Mouse (Mus musculus) intestine, postnatal 0 days (tissue): ENCODE results near the gene Rnase2b. TPM values are rescaled to one million over a fixed set of nuclear protein-coding genes. Genes with fewer than 3 reads are reported as not detected.

Experiments
- ATAC-seq: fragments of 200-750 bp; cut with Nextera tagmentation; 2 replicates; pipeline ENCODE4 v1.8.0; 2017; ENCODE audit warnings: mild to moderate bottlenecking, moderate TSS enrichment, moderate library complexity
- H3K27ac ChIP-seq: fragments of 300-500 bp; sonication (generic); 2 replicates; pipeline ENCODE4 v1.5.1; 2014; ENCODE audit warnings: mild to moderate bottlenecking, low read depth, low read length, moderate library complexity
- H3K27me3 ChIP-seq: fragments of 300-500 bp; sonication (generic); replicated peaks from 2 replicates; pipeline ENCODE4 v1.6.1; 2014; ENCODE audit warnings: low read length, mixed read lengths; ENCODE audit not compliant: control insufficient read depth, insufficient read depth
- H3K36me3 ChIP-seq: fragments of 300-500 bp; sonication (generic); 2 replicates; pipeline ENCODE4 v1.6.1; 2014; ENCODE audit warnings: mild to moderate bottlenecking, moderate library complexity; ENCODE audit not compliant: control insufficient read depth, insufficient read depth
- H3K4me1 ChIP-seq: fragments of 300-500 bp; sonication (generic); replicated peaks from 2 replicates; pipeline ENCODE4 v1.6.1; 2014; ENCODE audit warnings: antibody characterized with exemption, low read length, mixed read lengths; ENCODE audit not compliant: control insufficient read depth, insufficient read depth
- H3K4me2 ChIP-seq: fragments of 300-500 bp; sonication (generic); replicated peaks from 2 replicates; pipeline ENCODE4 v1.6.1; 2014; ENCODE audit warnings: low read depth, mild to moderate bottlenecking, moderate library complexity
- H3K4me3 ChIP-seq: fragments of 300-500 bp; sonication (generic); 2 replicates; pipeline ENCODE4 v1.5.1; 2014; ENCODE audit warnings: low read depth, low read length
- H3K9ac ChIP-seq: fragments of 300-500 bp; sonication (generic); 2 replicates; pipeline ENCODE4 v1.6.1; 2014; ENCODE audit warnings: mild to moderate bottlenecking, low read depth, low read length
- H3K9me3 ChIP-seq: fragments of 300-500 bp; sonication (generic); 2 replicates; pipeline ENCODE4 v1.6.1; 2016; ENCODE audit warnings: mixed run types; ENCODE audit not compliant: control insufficient read depth
- CTCF ChIP-seq: sonication (generic); IDR thresholded peaks from 2 replicates; pipeline ENCODE4 v1.5.1; 2016; ENCODE audit warnings: low read depth, mild to moderate bottlenecking, control low read depth, antibody characterized with exemption, moderate library complexity
- whole genome bisulfite sequencing: fragments of 180-500 bp; shearing (Covaris S2); extraction: QIAGEN DNeasy Blood & Tissue Kit; methylation state at CpG from one replicate; pipeline ENCODE4 v1.1.7; 2014; 5-methylcytosine and 5-hydroxymethylcytosine counted together
- polyA plus RNA-seq: library from polyadenylated mRNA; unstranded; fragments of >200 nt; fragmentation: Nextera tagmentation; extraction: Ambion mirVana; gene quantifications from 2 replicates; pipeline ENCODE4 v1.2.1, GENCODE M21; 2015

The Rnase2b gene
- polyA plus RNA-seq, 1 experiment from 2014 or later, result not detected

- Histone ChIP-seq H3K4me1 (no peaks in the 10 kb centered on the region), H3K4me3 (no peak overlapping the region), H3K9me3 (no peaks in the 10 kb centered on the region), H3K27me3 (no peaks in the 10 kb centered on the region), H3K27ac (no peak overlapping the region), H3K4me2 (no peak overlapping the region), H3K36me3 (no peaks in the 10 kb centered on the region), H3K9ac (no peak overlapping the region)
- 76% methylated on average over 4 of the region's 4 CpGs for WGBS
- no peak for ATAC-seq
- no peak for TF ChIP-seq CTCF
Measured at GRCm38 (mm10) chr14:51129624-51129975, 32.5 kb upstream of the Rnase2b start.

DNA sequence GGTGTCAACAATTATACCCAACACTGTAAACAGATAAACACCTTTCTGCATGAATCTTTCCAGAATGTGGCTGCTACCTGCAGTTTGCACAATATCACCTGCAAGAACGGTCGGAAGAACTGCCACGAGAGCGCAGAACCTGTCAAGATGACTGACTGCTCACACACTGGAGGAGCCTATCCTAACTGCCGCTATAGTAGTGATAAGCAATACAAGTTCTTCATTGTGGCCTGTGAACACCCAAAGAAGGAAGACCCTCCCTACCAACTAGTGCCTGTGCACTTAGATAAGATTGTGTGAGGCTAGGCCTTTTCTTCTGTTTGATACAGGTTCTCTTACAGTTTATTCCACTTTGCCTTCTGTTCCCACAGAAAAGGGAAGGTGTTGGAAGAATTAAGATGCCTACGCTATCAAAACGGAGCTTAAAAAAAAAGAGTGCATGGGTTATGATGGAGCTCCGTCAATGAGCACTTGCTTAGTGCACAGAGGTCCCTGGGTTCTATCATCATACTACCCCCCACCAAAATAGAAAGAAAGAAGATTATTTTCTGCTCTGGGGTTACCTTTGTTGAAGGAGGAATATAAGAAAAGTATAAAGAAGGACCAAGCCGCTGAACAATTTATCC lies 31.6 kb upstream of the Rnase2b start:
- H3K4me2 ChIP-seq, result no peak overlapping the region
- no peaks in the 10 kb centered on the region for H3K27me3 ChIP-seq
- no peak overlapping the region for H3K4me3 ChIP-seq
- 78% methylated on average over 9 of the region's 9 CpGs for WGBS
- H3K27ac ChIP-seq, result no peak overlapping the region
- no peaks in the 10 kb centered on the region for H3K4me1 ChIP-seq
- H3K36me3 ChIP-seq, result no peaks in the 10 kb centered on the region
- no peaks in the 10 kb centered on the region for H3K9me3 ChIP-seq
- ATAC-seq, result no peak
- no peak for TF ChIP-seq CTCF
- no peak overlapping the region for H3K9ac ChIP-seq

DNA sequence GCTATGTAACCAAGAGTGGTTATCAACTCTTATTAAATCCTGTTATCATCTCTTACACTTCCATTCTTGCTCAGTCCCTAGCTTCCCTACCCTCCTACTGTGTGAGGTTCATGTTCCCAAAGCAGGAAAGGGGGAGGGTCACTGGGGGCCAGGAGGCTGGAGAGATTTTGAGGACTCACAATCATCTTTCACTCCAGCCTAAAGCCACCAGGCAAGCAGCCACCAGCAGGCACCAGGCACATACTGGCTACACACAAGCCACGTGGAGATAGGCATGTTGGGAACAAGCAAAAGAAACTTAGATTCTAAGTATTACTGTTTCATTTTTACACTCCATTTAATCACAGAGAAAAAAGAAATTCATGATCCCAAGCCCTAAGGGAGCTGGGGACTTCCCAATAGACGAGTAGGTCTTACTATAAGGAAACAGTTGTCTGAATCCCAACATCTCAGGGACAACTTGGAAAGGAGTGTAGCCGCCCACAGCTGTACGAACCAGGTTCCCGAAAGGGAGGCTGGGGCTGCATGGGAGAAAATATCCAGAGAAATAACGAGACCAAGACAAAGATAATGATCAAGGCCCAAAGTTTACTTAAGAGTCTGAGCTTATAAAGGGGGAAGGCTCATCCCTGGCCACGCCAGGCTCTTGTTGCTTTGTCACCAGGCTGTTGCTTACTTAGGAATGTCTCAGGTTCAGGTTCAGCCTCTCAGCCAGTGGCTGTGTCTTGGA lies 30.8 kb upstream of the Rnase2b start:
- 75% methylated on average over 7 of the region's 7 CpGs for WGBS
- H3K4me3 ChIP-seq, result no peak overlapping the region

DNA sequence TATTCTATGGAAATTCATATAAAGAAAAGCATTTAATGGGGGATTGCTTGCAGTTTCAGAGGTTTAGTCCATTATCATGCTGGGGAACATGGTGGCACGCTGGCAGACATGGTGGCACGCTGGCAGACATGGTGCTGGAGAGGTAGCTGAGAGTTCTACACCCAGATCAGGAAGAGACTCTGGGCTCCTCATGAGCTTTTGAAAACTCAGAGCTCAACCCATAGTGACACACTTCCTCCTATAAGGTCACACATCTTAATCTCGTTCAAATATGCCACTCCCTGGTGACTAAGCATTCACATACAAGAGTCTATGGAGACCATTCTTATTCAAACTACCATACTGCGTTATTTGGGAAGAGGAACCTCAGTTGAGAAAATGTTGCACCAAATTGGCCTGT lies 29.7 kb upstream of the Rnase2b start:
- no peak overlapping the region for H3K9ac ChIP-seq
- no peak overlapping the region for H3K27ac ChIP-seq
- 66% methylated on average over 4 of the region's 4 CpGs for WGBS
- no peak for TF ChIP-seq CTCF
- no peaks in the 10 kb centered on the region for H3K4me1 ChIP-seq
- H3K4me2 ChIP-seq, result no peak overlapping the region
- no peaks in the 10 kb centered on the region for H3K36me3 ChIP-seq
- H3K9me3 ChIP-seq, result no peaks in the 10 kb centered on the region
- H3K4me3 ChIP-seq, result no peak overlapping the region
- H3K27me3 ChIP-seq, result no peaks in the 10 kb centered on the region
- no peak; the same call in 1 of the 2 replicates for ATAC-seq

More for the DNA sequence above, 30.8 kb upstream of the Rnase2b start:
- Histone ChIP-seq H3K9ac (no peak overlapping the region), H3K27ac (no peak overlapping the region), H3K4me1 (no peaks in the 10 kb centered on the region), H3K9me3 (no peaks in the 10 kb centered on the region), H3K4me2 (no peak overlapping the region), H3K36me3 (no peaks in the 10 kb centered on the region), H3K27me3 (no peaks in the 10 kb centered on the region)
- no peak for TF ChIP-seq CTCF
- no peak for ATAC-seq

DNA sequence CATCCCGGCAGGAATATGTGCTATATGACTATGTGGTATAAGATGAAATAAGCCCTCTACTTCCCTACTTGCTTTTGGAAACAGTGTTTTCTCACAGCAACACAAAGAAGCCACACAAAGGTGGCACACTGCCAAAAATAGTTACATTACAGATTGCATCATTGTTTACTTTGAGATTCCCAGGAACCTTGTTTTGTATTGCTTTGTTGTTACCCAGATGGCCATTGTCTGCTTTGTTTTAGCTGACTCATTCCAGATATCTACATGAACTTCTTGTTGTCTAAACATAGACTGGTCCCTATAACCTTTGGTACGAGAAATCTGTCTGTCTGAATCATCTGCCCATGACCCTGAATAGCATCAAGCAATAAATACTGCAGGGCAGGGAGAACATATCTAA lies 21.7 kb upstream of the Rnase2b start:
- Histone ChIP-seq H3K4me2 (no peak overlapping the region), H3K9ac (no peak overlapping the region), H3K4me1 (no peaks in the 10 kb centered on the region), H3K4me3 (no peak overlapping the region), H3K27ac (no peak overlapping the region), H3K9me3 (no peaks in the 10 kb centered on the region), H3K36me3 (no peaks in the 10 kb centered on the region), H3K27me3 (no peaks in the 10 kb centered on the region)
- WGBS, result 40% methylated on average over 2 of the region's 2 CpGs
- ATAC-seq, result peak; percentile 45; the same call in 1 of the 2 replicates
- no peak for TF ChIP-seq CTCF

GRCm38 (mm10) chr14:51142119-51142518 lies 19.9 kb upstream of the Rnase2b start:
- ATAC-seq, result no peak
- no peaks in the 10 kb centered on the region for H3K36me3 ChIP-seq

More at GRCm38 (mm10) chr14:51142119-51142518, 19.9 kb upstream of the Rnase2b start:
- Histone ChIP-seq H3K27ac (no peak overlapping the region), H3K4me3 (no peak overlapping the region), H3K9ac (no peak overlapping the region), H3K27me3 (no peaks in the 10 kb centered on the region), H3K9me3 (no peaks in the 10 kb centered on the region), H3K4me1 (no peaks in the 10 kb centered on the region), H3K4me2 (no peak overlapping the region)
- TF ChIP-seq CTCF, result no peak
- 73% methylated on average over 4 of the region's 4 CpGs for WGBS
